Mouse (Mus musculus) embryonic facial prominence, embryonic 14.5 days (tissue): Measurements from ENCODE around the gene Rnaseh2b. TPM values are rescaled to one million over a fixed set of nuclear protein-coding genes. Genes with fewer than 3 reads are reported as not detected.
A peak's percentile ranks its signal among the peaks of the same experiment; 100 is the strongest.

ENCODE experiments used
- ATAC-seq: fragments of 200-750 bp; cut with Nextera tagmentation; 2 replicates; pipeline ENCODE4 v1.8.0; 2017; ENCODE audit warnings: low read depth, moderate number of reproducible peaks, moderate TSS enrichment
- DNase-seq: peaks from one replicate; pipeline ENCODE4 v3.0.0-alpha.2; 2015; ENCODE audit warnings: low spot score
- H3K27ac ChIP-seq: fragments of 300-500 bp; sonication (generic); replicated peaks from 2 replicates; pipeline ENCODE4 v1.5.1; 2014; ENCODE audit warnings: low read depth, mild to moderate bottlenecking, low read length, moderate library complexity
- H3K27me3 ChIP-seq: fragments of 300-500 bp; sonication (generic); replicated peaks from 2 replicates; pipeline ENCODE4 v1.6.1; 2014; ENCODE audit warnings: low read length; ENCODE audit not compliant: control insufficient read depth, insufficient read depth
- H3K36me3 ChIP-seq: fragments of 300-500 bp; sonication (generic); 2 replicates; pipeline ENCODE4 v1.6.1; 2014; ENCODE audit warnings: low read length, mixed read lengths; ENCODE audit not compliant: control insufficient read depth, insufficient read depth
- H3K4me1 ChIP-seq: fragments of 300-500 bp; sonication (generic); 2 replicates; pipeline ENCODE4 v1.6.1; 2014; ENCODE audit warnings: antibody characterized with exemption, low read length; ENCODE audit not compliant: control insufficient read depth, insufficient read depth
- H3K4me2 ChIP-seq: fragments of 300-500 bp; sonication (generic); 2 replicates; pipeline ENCODE4 v1.6.1; 2014; ENCODE audit warnings: low read depth, mild to moderate bottlenecking, low read length, moderate library complexity, mixed read lengths
- H3K4me3 ChIP-seq: fragments of 300-500 bp; sonication (generic); 2 replicates; pipeline ENCODE4 v1.5.1; 2014; ENCODE audit warnings: low read depth, mild to moderate bottlenecking, low read length
- H3K9ac ChIP-seq: fragments of 300-500 bp; sonication (generic); 2 replicates; pipeline ENCODE4 v1.6.1; 2014; ENCODE audit warnings: low read depth, mild to moderate bottlenecking, low read length, moderate library complexity, mixed read lengths
- H3K9me3 ChIP-seq: fragments of 300-500 bp; sonication (generic); 2 replicates; pipeline ENCODE4 v1.6.1; 2016; ENCODE audit warnings: low read length; ENCODE audit not compliant: control insufficient read depth
- WGBS: fragments of 180-500 bp; shearing (Covaris S2); extraction: QIAGEN DNeasy Blood & Tissue Kit; methylation state at CpG from one replicate; pipeline ENCODE4 v1.1.7; 2014; 5-methylcytosine and 5-hydroxymethylcytosine counted together
- polyA plus RNA-seq: library from polyadenylated mRNA; unstranded; fragments of >200 nt; fragmentation: Nextera tagmentation; extraction: Ambion mirVana; gene quantifications from 2 replicates; pipeline ENCODE4 v1.2.1, GENCODE M21; 2014

The Rnaseh2b gene
- polyA plus RNA-seq, 1 experiment from 2014 or later: 53.8 TPM

GRCm38 (mm10) chr14:62395346-62395745, 103.0 kb downstream of the Rnaseh2b start:
- Histone ChIP-seq H3K4me2 (no peak overlapping the region), H3K4me1 (no peaks in the 10 kb centered on the region), H3K4me3 (no peak overlapping the region), H3K9me3 (0 out of 2 replicates have a peak, but pooled peaks cover 2% of the 10 kb centered on the region), H3K27me3 (no peaks in the 10 kb centered on the region), H3K36me3 (no peaks in the 10 kb centered on the region), H3K27ac (no peak overlapping the region), H3K9ac (no peak overlapping the region)
- DNase-seq: no peak
- no peak for ATAC-seq
- WGBS: 87% methylated on average over 2 of the region's 2 CpGs

GRCm38 (mm10) chr14:62416007-62416741, 123.8 kb downstream of the Rnaseh2b start:
- peaks cover 14% of the 10 kb centered on the region; the same call in 1 of the 2 replicates for H3K4me1 ChIP-seq
- no peak overlapping the region for H3K4me2 ChIP-seq
- no peak overlapping the region for H3K4me3 ChIP-seq
- DNase-seq: peak; percentile 23
- H3K27me3 ChIP-seq: no peaks in the 10 kb centered on the region
- no peaks in the 10 kb centered on the region for H3K36me3 ChIP-seq
- no peaks in the 10 kb centered on the region for H3K9me3 ChIP-seq
- WGBS: 59% methylated on average over 7 of the region's 7 CpGs
- no peak for ATAC-seq
- no peak overlapping the region; the same call in 1 of the 2 replicates for H3K9ac ChIP-seq
- peak overlapping the region; percentile 21; the same call in 1 of the 2 replicates for H3K27ac ChIP-seq

GRCm38 (mm10) chr14:62416742-62417134, 124.3 kb downstream of the Rnaseh2b start:
- H3K9ac ChIP-seq: no peak overlapping the region
- H3K4me1 ChIP-seq: peaks cover 14% of the 10 kb centered on the region; the same call in 1 of the 2 replicates
- H3K36me3 ChIP-seq: no peaks in the 10 kb centered on the region
- H3K27me3 ChIP-seq: no peaks in the 10 kb centered on the region
- WGBS: 41% methylated on average over 1 of the region's 1 CpGs
- DNase-seq: peak; percentile 83
- H3K27ac ChIP-seq: no peak overlapping the region
- peak; percentile 82; the same call in 1 of the 2 replicates for ATAC-seq
- no peak overlapping the region for H3K4me3 ChIP-seq
- no peaks in the 10 kb centered on the region for H3K9me3 ChIP-seq
- H3K4me2 ChIP-seq: no peak overlapping the region

- no peak overlapping the region for H3K9ac ChIP-seq
- H3K36me3 ChIP-seq: no peaks in the 10 kb centered on the region
- DNase-seq: no peak
- WGBS: 74% methylated on average over 3 of the region's 3 CpGs
- no peak overlapping the region for H3K27ac ChIP-seq
- H3K4me2 ChIP-seq: no peak overlapping the region
- ATAC-seq: no peak
- no peak overlapping the region for H3K4me3 ChIP-seq
- H3K9me3 ChIP-seq: no peaks in the 10 kb centered on the region
- peaks cover 14% of the 10 kb centered on the region; the same call in 1 of the 2 replicates for H3K4me1 ChIP-seq
- no peaks in the 10 kb centered on the region for H3K27me3 ChIP-seq
Observed at GRCm38 (mm10) chr14:62417501-62417900, 125.1 kb downstream of the Rnaseh2b start.

GRCm38 (mm10) chr14:62422265-62422664, 129.9 kb downstream of the Rnaseh2b start:
- no peaks in the 10 kb centered on the region for H3K36me3 ChIP-seq
- DNase-seq (no peak), ATAC-seq (no peak)
- H3K27me3 ChIP-seq: no peaks in the 10 kb centered on the region
- H3K9me3 ChIP-seq: no peaks in the 10 kb centered on the region
- no peak overlapping the region for H3K4me3 ChIP-seq
- no peak overlapping the region for H3K4me2 ChIP-seq
- WGBS: 68% methylated on average over 4 of the region's 4 CpGs
- 0 out of 2 replicates have a peak, but pooled peaks cover 2% of the 10 kb centered on the region for H3K4me1 ChIP-seq
- no peak overlapping the region for H3K9ac ChIP-seq
- H3K27ac ChIP-seq: no peak overlapping the region

Other genes with a start within 250 kb of the Rnaseh2b start
- gene Dleu7, start 458 bp downstream of the Rnaseh2b start, polyA plus RNA-seq: 1.8 and 2.2 TPM in 2 replicates
- 0.10 and 0.15 TPM in 2 replicates for gene Gucy1b2, start 163.7 kb downstream of the Rnaseh2b start, polyA plus RNA-seq